Mouse (Mus musculus) myocyte (in vitro differentiated cells): Measurements from ENCODE around the gene Cldn4.

ENCODE experiments used
- E2F4 ChIP-seq: IDR thresholded peaks from one replicate; pipeline ENCODE4 v1.6.1; 2011; ENCODE audit warnings: mild to moderate bottlenecking, control low read depth, moderate library complexity; ENCODE audit not compliant: insufficient read depth
- MAX ChIP-seq: IDR thresholded peaks from one replicate; pipeline ENCODE4 v1.6.1; 2011; ENCODE audit warnings: low read depth, mild to moderate bottlenecking, control low read depth
- POLR2A ChIP-seq: IDR thresholded peaks from one replicate; pipeline ENCODE4 v1.6.1; 2011; ENCODE audit warnings: low read depth, mild to moderate bottlenecking, control low read depth, moderate library complexity; ENCODE audit not compliant: insufficient read length
- POLR2AphosphoS2 ChIP-seq: IDR thresholded peaks from one replicate; pipeline ENCODE4 v1.6.1; 2011; ENCODE audit warnings: low read depth, control low read depth; ENCODE audit not compliant: insufficient read length
- SRF ChIP-seq: IDR thresholded peaks from one replicate; pipeline ENCODE4 v1.6.1; 2011; ENCODE audit warnings: low read depth; ENCODE audit not compliant: control insufficient read depth, insufficient read length
- TCF3 ChIP-seq: IDR thresholded peaks from one replicate; pipeline ENCODE4 v1.6.1; 2011; ENCODE audit warnings: low read depth, control low read depth; ENCODE audit not compliant: insufficient read length
- USF1 ChIP-seq: IDR thresholded peaks from one replicate; pipeline ENCODE4 v1.6.1; 2011; ENCODE audit warnings: low read depth, mild to moderate bottlenecking, control low read depth, moderate library complexity

GRCm38 (mm10) chr5:134992566-134992965 is 45.8 kb upstream of the Cldn4 start:
- TF ChIP-seq POLR2A (no peak), E2F4 (no peak), USF1 (no peak), MAX (no peak), SRF (no peak), POLR2AphosphoS2 (no peak), TCF3 (no peak)
